Mouse (Mus musculus) cerebellum, adult 2 months (tissue): ENCODE measurements at regions not wholly inside any gene's neighbourhood (a gene's known extent, or its start where the extent isn't known, plus 50 kb on each side); places are given as distances from the start of the nearest gene placed in this dataset.

ENCODE experiments used
- DNase-seq, 2 experiments: peaks; one replicate each; pipeline ENCODE4 v3.0.0; 2021
- H3K27ac ChIP-seq: fragments of 200-500 bp; 2 replicates; pipeline ENCODE4 v1.5.1; 2012; ENCODE audit warnings: low read length, control low read depth, inconsistent platforms; ENCODE audit not compliant: insufficient read depth
- H3K27me3 ChIP-seq: fragments of 200-500 bp; 2 replicates; pipeline ENCODE4 v1.6.1; 2012; ENCODE audit warnings: inconsistent platforms, mild to moderate bottlenecking, low read length, moderate library complexity; ENCODE audit not compliant: control insufficient read depth, insufficient read depth
- H3K4me1 ChIP-seq: fragments of 200-500 bp; 2 replicates; pipeline ENCODE4 v1.6.1; 2011; ENCODE audit warnings: low read length; ENCODE audit not compliant: control insufficient read depth, insufficient read depth
- H3K4me3 ChIP-seq: fragments of 200-500 bp; replicated peaks from 2 replicates; pipeline ENCODE3; 2011; ENCODE audit warnings: mild to moderate bottlenecking, low read depth, low read length, control low read depth; ENCODE audit not compliant: insufficient read depth
- CTCF ChIP-seq: fragments of 200-500 bp; IDR thresholded peaks from 2 replicates; pipeline ENCODE4 v1.5.1; 2011; ENCODE audit warnings: low read depth, mild to moderate bottlenecking, control low read depth, low read length, moderate library complexity, borderline replicate concordance; ENCODE audit not compliant: insufficient read depth
- POLR2A ChIP-seq: fragments of 200-500 bp; IDR thresholded peaks from 2 replicates; pipeline ENCODE4 v1.6.1; 2011; ENCODE audit warnings: low read length, control low read depth, borderline replicate concordance; ENCODE audit not compliant: insufficient read depth
- WGBS: fragments of 180-500 bp; shearing (Covaris S2); methylation state at CpG from one replicate; pipeline ENCODE4 v1.1.7; 2018; 5-methylcytosine and 5-hydroxymethylcytosine counted together

DNA sequence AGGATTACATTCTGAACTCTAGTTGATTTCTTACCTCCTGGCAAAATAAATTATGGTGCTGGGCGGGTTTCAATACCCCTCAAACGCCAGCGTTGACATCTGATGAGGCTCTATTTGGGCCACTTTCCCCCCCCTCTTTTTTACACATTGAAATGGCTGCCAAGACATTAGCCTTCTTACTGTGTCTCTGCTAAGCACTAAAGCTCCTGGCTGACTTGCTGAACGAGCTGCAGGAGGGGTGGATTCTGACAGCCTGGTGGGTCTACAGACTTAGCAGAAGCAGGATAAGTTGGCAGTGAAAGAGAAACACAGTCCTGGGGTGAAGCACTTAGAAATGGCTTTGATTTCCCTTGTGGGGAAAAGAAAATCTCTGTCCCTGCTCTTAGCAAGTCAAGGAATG is 172.9 kb downstream of the Dmrt2 start:
- no peak for TF ChIP-seq POLR2A
- no peak for TF ChIP-seq CTCF
- Histone ChIP-seq H3K27ac (no peak overlapping the region), H3K4me3 (no peak overlapping the region), H3K4me1 (no peaks in the 10 kb centered on the region), H3K27me3 (no peaks in the 10 kb centered on the region; the same call in 1 of the 2 replicates)
- DNase-seq = no peak
- WGBS = 25% methylated on average over 4 of the region's 4 CpGs

DNA sequence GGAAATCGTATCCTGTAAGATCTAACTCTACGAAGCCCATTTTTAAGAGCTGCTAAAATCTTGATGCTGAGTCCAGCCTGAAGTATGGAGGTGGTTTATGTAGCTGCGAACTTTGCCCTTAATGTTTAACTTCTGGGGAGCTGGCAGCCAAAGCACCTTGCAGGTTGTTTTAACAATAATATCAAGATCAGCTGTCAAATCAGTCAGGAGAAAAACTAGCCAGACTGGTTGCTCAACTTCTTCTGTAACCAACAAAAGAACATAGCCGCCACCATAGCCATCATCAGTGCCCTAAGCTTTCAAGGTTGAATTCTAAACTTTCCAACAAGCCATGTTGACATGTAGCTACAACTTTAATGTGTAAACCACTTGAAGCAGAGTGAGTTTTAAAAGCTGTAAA is 184.1 kb downstream of the Dmrt2 start:
- H3K27ac ChIP-seq = no peak overlapping the region
- TF ChIP-seq CTCF (no peak), POLR2A (no peak)
- no peaks in the 10 kb centered on the region for H3K4me1 ChIP-seq
- no peak overlapping the region for H3K4me3 ChIP-seq
- no peaks in the 10 kb centered on the region for H3K27me3 ChIP-seq
- 89% methylated on average over 4 of the region's 4 CpGs for WGBS
- no peak for DNase-seq

DNA sequence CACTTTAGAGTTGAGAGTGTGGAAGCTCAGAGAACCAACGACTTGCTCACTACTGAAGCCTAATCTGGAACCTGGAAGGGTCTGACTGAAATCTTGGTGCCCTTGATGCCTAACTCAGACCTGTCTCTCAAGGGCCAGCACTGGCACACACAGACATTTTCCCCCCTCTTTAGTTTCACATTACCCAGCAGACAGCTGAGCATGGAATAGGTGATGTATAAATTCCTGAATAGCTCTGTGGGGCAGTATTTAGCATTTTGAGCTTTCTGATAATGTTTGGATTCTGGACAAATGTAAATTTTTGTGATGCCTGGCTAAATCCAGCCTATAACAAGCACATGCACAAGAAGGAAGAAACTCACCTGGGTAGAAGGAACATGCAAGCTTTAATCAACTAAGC is 191.1 kb downstream of the Dmrt2 start:
- Histone ChIP-seq H3K27me3 (no peaks in the 10 kb centered on the region), H3K4me1 (no peaks in the 10 kb centered on the region), H3K27ac (no peak overlapping the region), H3K4me3 (no peak overlapping the region)
- 49% methylated on average over 1 of the region's 1 CpGs for WGBS
- DNase-seq = no peak
- TF ChIP-seq CTCF = no peak
- TF ChIP-seq POLR2A = no peak

DNA sequence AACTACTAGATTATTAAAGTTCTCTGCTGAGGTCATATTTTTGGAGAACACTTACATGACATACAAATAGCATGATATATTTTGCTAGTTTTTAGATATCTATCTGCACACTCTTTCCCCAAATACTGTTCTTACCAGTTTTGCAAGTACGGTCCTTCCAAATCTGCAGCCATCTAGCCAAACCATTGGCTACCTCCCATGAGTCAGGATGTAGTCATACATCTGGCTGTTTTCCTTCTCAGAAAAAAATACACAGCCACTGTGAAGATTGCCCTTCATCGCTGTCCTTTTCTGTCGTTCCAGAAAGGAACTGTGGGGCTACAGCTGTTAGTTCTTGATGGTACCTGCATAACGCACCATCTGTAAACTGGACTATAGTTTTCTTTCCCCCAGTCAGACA is 234.5 kb downstream of the Dmrt2 start:
- DNase-seq = no peak
- Histone ChIP-seq H3K4me3 (no peak overlapping the region), H3K27ac (no peak overlapping the region), H3K27me3 (no peaks in the 10 kb centered on the region), H3K4me1 (no peaks in the 10 kb centered on the region)
- TF ChIP-seq CTCF (no peak), POLR2A (no peak)
- 89% methylated on average over 4 of the region's 4 CpGs for WGBS

DNA sequence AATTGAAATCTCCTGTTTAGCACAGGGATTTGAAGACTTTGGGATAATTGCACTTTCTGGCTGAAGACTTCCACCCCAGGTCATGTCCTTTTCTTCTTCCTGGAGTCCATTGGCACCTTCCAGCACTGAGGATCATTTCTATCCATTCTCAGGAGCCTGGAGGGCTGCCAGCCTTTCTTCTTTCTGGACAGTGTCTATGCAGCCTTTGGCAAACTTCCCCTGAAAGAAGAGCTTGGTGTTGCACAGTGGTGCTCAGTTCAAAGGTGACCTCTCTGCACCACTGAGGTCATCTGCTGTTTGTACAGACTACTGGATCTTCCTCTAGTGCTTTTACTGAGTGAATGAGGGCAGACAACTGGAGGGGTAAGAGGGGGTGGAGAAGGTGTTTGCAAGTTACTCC is 249.8 kb downstream of the Dmrt2 start:
- no peak overlapping the region for H3K4me3 ChIP-seq
- no peak overlapping the region for H3K27ac ChIP-seq
- DNase-seq = no peak
- no peak for TF ChIP-seq CTCF
- TF ChIP-seq POLR2A = no peak
- no peaks in the 10 kb centered on the region for H3K4me1 ChIP-seq
- H3K27me3 ChIP-seq = no peaks in the 10 kb centered on the region

DNA sequence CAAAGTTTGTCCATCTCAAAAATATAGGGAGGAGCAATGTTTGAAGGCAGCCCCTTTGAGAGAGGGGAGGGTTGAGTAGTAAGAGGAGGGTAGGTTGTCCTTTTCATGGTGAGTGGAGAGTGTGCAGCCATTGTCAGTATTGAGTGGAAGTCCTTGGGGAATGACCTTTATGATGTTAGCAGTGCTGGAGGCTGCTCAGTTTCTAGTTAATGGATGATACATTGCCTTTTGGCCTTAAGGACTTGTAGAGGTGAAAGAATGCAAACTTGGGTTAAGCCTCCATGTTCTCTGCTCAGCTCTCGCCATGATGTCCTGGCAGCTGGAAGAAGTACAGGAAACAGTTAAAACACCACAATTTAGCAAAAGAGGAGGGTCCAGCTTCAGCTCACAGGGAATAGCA is 250.6 kb downstream of the Dmrt2 start:
- H3K27ac ChIP-seq = no peak overlapping the region
- H3K4me3 ChIP-seq = no peak overlapping the region
- DNase-seq = no peak
- WGBS = 94% methylated on average over 1 of the region's 1 CpGs
- TF ChIP-seq CTCF = no peak
- no peak for TF ChIP-seq POLR2A
- no peaks in the 10 kb centered on the region for H3K27me3 ChIP-seq
- no peaks in the 10 kb centered on the region for H3K4me1 ChIP-seq

DNA sequence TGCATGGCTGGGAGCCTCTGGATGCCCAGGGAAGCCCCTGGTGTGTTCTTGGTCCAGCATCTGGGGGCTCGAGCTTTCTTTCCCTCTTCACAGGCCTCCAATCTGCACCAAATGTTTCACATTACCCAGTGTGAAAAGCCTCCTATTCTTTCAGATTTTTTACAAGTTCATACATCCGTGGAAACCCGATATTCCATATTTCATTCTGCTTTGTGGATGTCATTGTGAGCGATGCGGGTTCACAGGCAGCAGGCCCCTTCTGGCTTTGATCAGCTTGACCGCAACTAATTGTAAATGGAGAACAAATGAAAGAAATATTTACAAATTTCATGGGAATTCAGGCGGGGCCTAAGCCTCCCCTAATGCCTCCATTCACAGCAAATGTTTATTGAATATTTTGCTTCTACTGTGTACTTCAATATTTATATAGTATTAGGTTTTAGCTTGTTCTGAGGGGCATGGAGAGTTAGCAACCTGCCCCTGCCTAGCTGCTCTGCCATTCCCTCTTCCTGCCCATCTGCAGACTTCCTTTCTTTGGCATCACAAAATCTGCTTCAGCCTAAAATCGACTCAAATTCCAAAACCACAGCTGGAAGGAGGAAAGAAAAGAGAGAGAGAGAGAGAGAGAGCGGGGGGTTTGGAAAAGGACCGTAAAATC is 251.6 kb downstream of the Dmrt2 start:
- H3K27ac ChIP-seq = no peak overlapping the region
- DNase-seq = no peak
- no peaks in the 10 kb centered on the region for H3K4me1 ChIP-seq
- no peak overlapping the region for H3K4me3 ChIP-seq
- TF ChIP-seq POLR2A (no peak), CTCF (no peak)
- 41% methylated on average over 10 of the region's 10 CpGs for WGBS
- no peaks in the 10 kb centered on the region for H3K27me3 ChIP-seq

DNA sequence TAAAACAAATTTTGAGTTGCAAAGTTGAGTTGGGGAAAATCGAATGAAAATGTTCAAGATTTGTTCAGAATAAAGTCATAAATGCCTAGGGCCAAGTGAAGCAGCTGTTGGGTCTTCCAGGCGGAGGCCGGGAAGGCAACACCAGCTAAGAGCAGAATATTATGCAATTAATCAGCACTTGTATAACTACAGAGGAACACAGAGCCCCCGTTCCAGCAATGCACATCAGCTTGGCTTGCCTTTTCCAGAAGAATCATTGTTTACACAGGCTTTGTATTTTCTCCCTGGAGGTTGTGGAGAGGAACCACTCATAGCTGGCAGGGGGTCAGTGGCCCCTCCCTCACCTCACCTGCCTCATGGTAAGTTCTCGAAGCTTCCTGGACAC is 252.2 kb downstream of the Dmrt2 start:
- DNase-seq = no peak
- Histone ChIP-seq H3K27me3 (no peaks in the 10 kb centered on the region), H3K4me1 (no peaks in the 10 kb centered on the region), H3K27ac (no peak overlapping the region), H3K4me3 (no peak overlapping the region)
- 26% methylated on average over 5 of the region's 5 CpGs for WGBS
- TF ChIP-seq CTCF (no peak), POLR2A (no peak)

DNA sequence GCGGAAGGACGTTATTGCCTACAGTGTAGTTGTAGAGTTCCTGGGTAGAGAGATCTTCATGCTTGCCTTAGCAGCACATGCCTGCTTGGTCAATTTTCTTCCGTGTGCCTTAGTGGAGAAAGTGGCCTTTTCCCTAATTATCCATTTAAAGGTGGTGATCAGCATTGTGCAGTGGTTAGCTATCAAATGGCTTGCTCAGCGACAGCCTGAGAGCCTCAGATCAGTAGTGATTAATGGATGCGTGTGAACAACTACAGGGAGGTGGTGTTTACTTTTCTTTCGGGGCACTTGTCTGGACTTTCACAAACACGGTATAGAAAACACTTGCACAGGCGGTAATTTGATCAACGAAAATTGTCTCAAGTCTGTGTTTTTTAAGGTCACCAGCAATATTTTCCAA is 255.0 kb downstream of the Dmrt2 start:
- DNase-seq = no peak
- H3K4me1 ChIP-seq = no peaks in the 10 kb centered on the region
- WGBS = 93% methylated on average over 9 of the region's 9 CpGs
- TF ChIP-seq CTCF (no peak), POLR2A (no peak)
- H3K4me3 ChIP-seq = no peak overlapping the region
- H3K27ac ChIP-seq = no peak overlapping the region
- no peaks in the 10 kb centered on the region; the same call in 1 of the 2 replicates for H3K27me3 ChIP-seq
